Comparison of ENCODE assay signal across 8 mouse cellular contexts in the genomic region with DNA sequence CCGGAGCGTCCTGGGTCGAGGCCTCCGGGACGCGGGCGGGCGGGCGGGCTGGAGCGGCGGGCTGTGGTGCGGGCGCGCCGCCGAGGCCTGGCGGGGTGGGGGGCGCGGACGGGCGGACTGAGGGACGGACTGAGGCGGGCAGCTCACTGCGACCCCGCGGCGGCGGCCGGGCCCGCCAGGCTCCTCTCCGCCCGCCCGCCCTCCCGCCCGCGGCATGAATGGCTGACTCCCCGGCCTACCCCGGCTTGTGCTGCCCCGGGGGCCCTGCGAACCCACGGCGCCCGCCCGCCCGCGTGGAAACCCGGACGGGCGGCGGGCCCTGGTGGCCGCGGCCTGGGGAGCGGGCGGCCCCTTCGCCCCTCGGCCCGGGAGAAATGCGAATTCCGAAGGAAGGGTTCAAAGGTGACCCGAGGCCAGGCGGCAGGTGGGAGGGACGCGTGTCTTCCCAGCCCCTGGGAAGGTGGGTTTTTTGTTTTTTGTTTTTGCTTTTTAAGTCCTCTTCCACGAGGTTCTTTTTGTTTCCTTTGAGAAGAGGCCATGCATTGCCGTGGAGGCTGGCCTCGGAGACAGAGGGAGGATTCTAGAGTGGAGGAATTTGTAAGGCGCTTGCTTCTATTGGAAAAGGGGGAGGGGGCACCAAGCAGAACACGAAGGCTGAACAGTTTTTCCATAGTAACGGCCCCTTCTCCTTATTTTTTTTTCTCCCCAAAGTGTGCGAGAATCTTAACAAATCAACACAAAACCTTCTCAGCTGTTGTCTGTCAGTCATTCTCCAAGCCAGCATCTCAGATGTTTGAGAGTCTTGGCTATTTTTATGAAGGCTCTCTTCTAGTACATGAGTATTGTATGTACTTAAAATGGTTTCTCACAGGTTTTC. TPM values are rescaled to one million over a fixed set of nuclear protein-coding genes. Genes with fewer than 3 reads are reported as not detected.
A peak's percentile ranks its signal among the peaks of the same experiment; 100 is the strongest.
DNase-seq lines count a peak whose midpoint lies in the region; ATAC-seq lines count a peak whose summit lies in the region.

No protein-coding gene starts in this region.

- peak overlapping the region; percentile 71 for H3K4me2 ChIP-seq in heart, embryonic 12.5 days
- peak overlapping the region; percentile 87 for H3K4me2 ChIP-seq in heart, embryonic 15.5 days
- peak overlapping the region; percentile 64 for H3K4me2 ChIP-seq in limb, embryonic 11.5 days (ENCODE audit: low read depth, severe bottlenecking)
- H3K4me2 ChIP-seq in neural tube, embryonic 11.5 days (ENCODE audit: low read depth) = peak overlapping the region; percentile 55

- H3K27me3 ChIP-seq in heart, embryonic 12.5 days (replicated peaks) = no peaks in the 10 kb centered on the region
- no peaks in the 10 kb centered on the region for H3K27me3 ChIP-seq in heart, embryonic 15.5 days
- H3K27me3 ChIP-seq in limb, embryonic 11.5 days (ENCODE audit: control insufficient read depth, insufficient read depth, low read length) = no peaks in the 10 kb centered on the region
- H3K27me3 ChIP-seq in neural tube, embryonic 11.5 days (ENCODE audit: control insufficient read depth, insufficient read depth, low read length) = no peaks in the 10 kb centered on the region

- H3K4me3 ChIP-seq in heart, embryonic 12.5 days = peak overlapping the region; percentile 76
- H3K4me3 ChIP-seq in brown adipose tissue, adult 24 weeks (ENCODE audit: insufficient read depth, low read depth, low read length) = peak overlapping the region; percentile 98
- H3K4me3 ChIP-seq in heart, embryonic 15.5 days = peak overlapping the region; percentile 93
- peak overlapping the region; percentile 96 for H3K4me3 ChIP-seq in limb, embryonic 11.5 days (ENCODE audit: low read depth, low read length)
- peak overlapping the region; percentile 97 for H3K4me3 ChIP-seq in neural tube, embryonic 11.5 days (ENCODE audit: low read depth, low read length)

- no peak; the same call in 1 of the 2 replicates for ATAC-seq in heart, embryonic 12.5 days (ENCODE audit: insufficient number of reproducible peaks, low FRiP score)
- ATAC-seq in heart, embryonic 15.5 days (replicated peaks; ENCODE audit: insufficient number of reproducible peaks, insufficient read depth, low FRiP score, low read depth) = peak; percentile 29
- peak; percentile 37 for ATAC-seq in limb, embryonic 11.5 days (ENCODE audit: insufficient number of reproducible peaks, low FRiP score, low TSS enrichment, low read depth)
- peak; percentile 69 for ATAC-seq in neural tube, embryonic 11.5 days (ENCODE audit: insufficient read depth, low FRiP score, low TSS enrichment)

- H3K27ac ChIP-seq in heart, embryonic 12.5 days (ENCODE audit: poor library complexity, severe bottlenecking) = peak overlapping the region; percentile 93
- H3K27ac ChIP-seq in brown adipose tissue, adult 24 weeks (replicated peaks; ENCODE audit: low read depth, low read length) = peak overlapping the region; percentile 85
- peak overlapping the region; percentile 95 for H3K27ac ChIP-seq in heart, embryonic 15.5 days
- peak overlapping the region; percentile 90 for H3K27ac ChIP-seq in limb, embryonic 11.5 days (replicated peaks; ENCODE audit: low read depth, low read length)
- H3K27ac ChIP-seq in neural tube, embryonic 11.5 days (ENCODE audit: low read depth, low read length) = peak overlapping the region; percentile 94

- H3K4me1 ChIP-seq in heart, embryonic 12.5 days (replicated peaks) = peaks cover 18% of the 10 kb centered on the region
- peaks cover 2% of the 10 kb centered on the region for H3K4me1 ChIP-seq in brown adipose tissue, adult 24 weeks (ENCODE audit: control insufficient read depth, insufficient read depth, insufficient read length, low read length)
- peaks cover 40% of the 10 kb centered on the region for H3K4me1 ChIP-seq in heart, embryonic 15.5 days (replicated peaks)
- 0 out of 2 replicates have a peak, but pooled peaks cover 2% of the 10 kb centered on the region for H3K4me1 ChIP-seq in limb, embryonic 11.5 days (ENCODE audit: control insufficient read depth, insufficient read depth, low read length)
- no peaks in the 10 kb centered on the region; the same call in 1 of the 2 replicates for H3K4me1 ChIP-seq in neural tube, embryonic 11.5 days (ENCODE audit: control insufficient read depth, insufficient read depth, low read length)

- DNase-seq in heart, postnatal 25 days (ENCODE audit: low spot score) = no peak
- DNase-seq in CD4-positive helper T cell, adult 2 months (ENCODE audit: low read depth, low spot score) = peak; percentile 34
- peak; percentile 54 for DNase-seq in limb, embryonic 11.5 days (ENCODE audit: low spot score)
- DNase-seq in neural tube, embryonic 11.5 days (ENCODE audit: low spot score) = peak; percentile 40
- DNase-seq in ovary, postnatal 36 days (ENCODE audit: low spot score) = no peak

- H3K36me3 ChIP-seq in heart, embryonic 12.5 days = no peaks in the 10 kb centered on the region
- no peaks in the 10 kb centered on the region for H3K36me3 ChIP-seq in heart, embryonic 15.5 days
- H3K36me3 ChIP-seq in limb, embryonic 11.5 days (ENCODE audit: control insufficient read depth, insufficient read depth, low read length) = no peaks in the 10 kb centered on the region
- no peaks in the 10 kb centered on the region for H3K36me3 ChIP-seq in neural tube, embryonic 11.5 days (ENCODE audit: control insufficient read depth, insufficient read depth, low read length)

- no peaks in the 10 kb centered on the region for H3K9me3 ChIP-seq in heart, embryonic 12.5 days (replicated peaks)
- no peaks in the 10 kb centered on the region for H3K9me3 ChIP-seq in heart, embryonic 15.5 days (replicated peaks)
- H3K9me3 ChIP-seq in limb, embryonic 11.5 days (ENCODE audit: control insufficient read depth, low read length) = no peaks in the 10 kb centered on the region
- no peaks in the 10 kb centered on the region for H3K9me3 ChIP-seq in neural tube, embryonic 11.5 days (ENCODE audit: control insufficient read depth, low read length)

- WGBS in heart, embryonic 12.5 days = under 1% methylated on average over 40 of the region's 70 CpGs
- under 1% methylated on average over 52 of the region's 70 CpGs for WGBS in heart, embryonic 15.5 days
- WGBS in limb, embryonic 11.5 days = under 1% methylated on average over 30 of the region's 70 CpGs
- WGBS in neural tube, embryonic 11.5 days = under 1% methylated on average over 28 of the region's 70 CpGs

- intact Hi-C loops in heart, postnatal 25 days (cut with DNase I) = loop anchor here (10.0 kb wide), 1 partner anchor 216 kb away; no protein-coding TSS in a partner anchor

- H3K9ac ChIP-seq in heart, embryonic 12.5 days = peak overlapping the region; percentile 97
- peak overlapping the region; percentile 99 for H3K9ac ChIP-seq in heart, embryonic 15.5 days
- H3K9ac ChIP-seq in limb, embryonic 11.5 days (ENCODE audit: low read length) = peak overlapping the region; percentile 99
- H3K9ac ChIP-seq in neural tube, embryonic 11.5 days (ENCODE audit: low read length) = peak overlapping the region; percentile 99

RNA-seq across cellular contexts. Expression of gene Fxr1, which starts 0.9 kb away (rescaled TPM):
- polyA plus RNA-seq in heart, embryonic 12.5 days (2016; fragmentation: Nextera tagmentation; extraction: Ambion mirVana) = 76.1 and 79.7 TPM in 2 replicates
- total RNA-seq in heart, postnatal 25 days (2021) = 100 to 1,000 TPM; 164 to 192 TPM
- 95.6 and 116 TPM in 2 replicates for polyA plus RNA-seq in brown adipose tissue, adult 24 weeks (2012; ENCODE audit: insufficient read depth, insufficient read length, missing spikeins)
- polyA plus RNA-seq in heart, embryonic 15.5 days (2015; fragmentation: Nextera tagmentation; extraction: Ambion mirVana) = 64.5 and 67.8 TPM in 2 replicates
- 81.0 and 90.1 TPM in 2 replicates for polyA plus RNA-seq in limb, embryonic 11.5 days (2014; fragmentation: Nextera tagmentation; extraction: Ambion mirVana)
- 81.1 and 81.2 TPM in 2 replicates for polyA plus RNA-seq in neural tube, embryonic 11.5 days (2014; fragmentation: Nextera tagmentation; extraction: Ambion mirVana)

Comparison
In these comparisons a context has a peak if more than half of its experiments do, and no peak if none do; other contexts are left out.
1. DNase-seq: peak in CD4-positive helper T cell, adult 2 months (single experiment), limb, embryonic 11.5 days (single experiment) and neural tube, embryonic 11.5 days (single experiment); none in heart, postnatal 25 days (single experiment) and ovary, postnatal 36 days (single experiment).
2. Peak in every context shown above with its lines, with median percentiles within 50 percentile points of each other: H3K27ac ChIP-seq, H3K4me2 ChIP-seq, H3K4me3 ChIP-seq and H3K9ac ChIP-seq.